1 mouse cellular context compared by ENCODE assay signal in the genomic region with DNA sequence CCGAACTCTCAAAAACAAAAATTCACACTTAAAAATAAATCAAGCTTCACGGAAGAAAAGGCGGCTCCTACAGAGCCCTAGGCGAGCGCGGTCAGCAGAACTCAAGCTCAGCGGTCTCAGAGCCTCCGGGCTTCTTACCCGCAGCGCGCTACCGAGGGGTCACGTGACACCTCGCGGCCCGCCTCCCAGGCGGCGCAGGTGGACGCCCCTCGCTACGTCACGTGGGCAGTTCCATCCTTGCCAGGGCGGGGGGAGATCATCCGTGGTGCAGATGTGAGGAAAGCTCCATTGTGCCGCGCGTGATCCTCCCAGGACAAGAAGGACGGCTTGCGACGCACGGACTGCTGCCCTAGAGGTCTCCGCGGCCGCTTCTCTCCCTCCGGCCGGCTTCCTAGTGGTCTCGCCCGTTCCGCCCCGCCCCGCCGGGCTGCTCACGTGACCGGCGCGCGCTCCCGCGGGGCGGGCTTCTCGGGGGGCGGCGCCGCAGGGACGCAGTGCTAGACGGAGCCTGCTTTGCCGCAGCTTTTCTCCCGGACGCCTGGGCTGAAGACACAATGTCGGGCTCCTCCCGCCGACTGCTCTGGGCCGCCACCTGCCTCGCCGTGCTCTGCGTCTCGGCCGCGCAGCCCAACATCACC.
TF ChIP-seq lines count a peak whose summit lies in the region.

A gene (plus strand): TSS at position 434 of the 638 bp plus-strand sequence.

TF ChIP-seq in CH12.LX, 34 proteins besides CTCF, POLR2A, EP300 and RAD21 (continued from another document):
- TF ChIP-seq ZMIZ1 (IDR thresholded peaks at IDR 0.05; ENCODE audit: low read depth, low read length) (peak; percentile 97), POLR2AphosphoS2 (IDR thresholded peaks at IDR 0.05; ENCODE audit: low read depth, low read length) (peak; percentile 67; the same call in 1 of the 2 replicates), BHLHE40 (IDR thresholded peaks at IDR 0.05; ENCODE audit: low read depth, low read length) (peak; percentile 88), JUND (conservative IDR thresholded peaks at IDR 0.05; ENCODE audit: low read depth, low read length) (no peak), HCFC1 (IDR thresholded peaks at IDR 0.05; ENCODE audit: low read depth, low read length) (peak; percentile 22; the same call in 1 of the 2 replicates), MAFK (IDR thresholded peaks at IDR 0.05; ENCODE audit: insufficient replicate concordance, low read length) (no peak; the same call in 1 of the 2 replicates), TCF12 (IDR thresholded peaks at IDR 0.05; ENCODE audit: low read depth, low read length) (peak; percentile 94), IRF4 (IDR thresholded peaks at IDR 0.05; ENCODE audit: low read depth, low read length) (no peak; the same call in 1 of the 2 replicates), USF1 (IDR thresholded peaks at IDR 0.05; ENCODE audit: low read depth, low read length) (peak; percentile 89), RCOR1 (conservative IDR thresholded peaks at IDR 0.05; ENCODE audit: low read depth, low read length) (peak; percentile 5; the same call in 1 of the 2 replicates), NRF1 (IDR thresholded peaks at IDR 0.05; ENCODE audit: low read depth, low read length) (peak; percentile 50), SIN3A (IDR thresholded peaks at IDR 0.05; ENCODE audit: low read length) (0 out of 2 replicates have a peak, but pooled peaks have one; percentile 9), ETS1 (conservative IDR thresholded peaks at IDR 0.05; ENCODE audit: low read depth, low read length) (no peak), TBP (conservative IDR thresholded peaks at IDR 0.05; ENCODE audit: low read depth, low read length) (peak; percentile 86), CHD1 (IDR thresholded peaks at IDR 0.05; ENCODE audit: low read depth, low read length) (peak; percentile 99), ELF1 (IDR thresholded peaks at IDR 0.05; ENCODE audit: low read depth, low read length) (0 out of 2 replicates have a peak, but pooled peaks have one; percentile 11), MAZ (IDR thresholded peaks at IDR 0.05; ENCODE audit: low read depth, low read length) (peak; percentile 42; the same call in 1 of the 2 replicates), MAX (IDR thresholded peaks at IDR 0.05; ENCODE audit: low read length) (peak; percentile 92), ZKSCAN1 (IDR thresholded peaks at IDR 0.05; ENCODE audit: borderline replicate concordance, low read depth, low read length) (no peak), MYC (IDR thresholded peaks at IDR 0.05; ENCODE audit: low read depth, low read length) (no peak; the same call in 1 of the 2 replicates), JUN (IDR thresholded peaks at IDR 0.05; ENCODE audit: insufficient read depth, low read depth, low read length) (no peak), USF2 (conservative IDR thresholded peaks at IDR 0.05; ENCODE audit: low read depth, low read length) (peak; percentile 97)
TF ChIP-seq in CH12.LX: peak in this region for 18.
